Mouse (Mus musculus): ENCODE measurements around the gene Pard3.

The Pard3 gene

GRCm38 (mm10) chr8:127136201-127136600, 72.5 kb downstream of the Pard3 start:
- in situ Hi-C loops (cut with MboI, MseI): no loop called here

- in situ Hi-C loops (cut with MboI, MseI): no loop called here
Measured at GRCm38 (mm10) chr8:127136781-127137180, 73.1 kb downstream of the Pard3 start.

- in situ Hi-C loops (cut with MboI, MseI): no loop called here
Measured at GRCm38 (mm10) chr8:127139154-127139553, 75.5 kb downstream of the Pard3 start.

- in situ Hi-C loops (cut with MboI, MseI): no loop called here
Measured at GRCm38 (mm10) chr8:127140945-127141344, 77.3 kb downstream of the Pard3 start.

- in situ Hi-C loops (cut with MboI, MseI): no loop called here
Measured at GRCm38 (mm10) chr8:127143641-127144040, 79.9 kb downstream of the Pard3 start.

- in situ Hi-C loops (cut with MboI, MseI): no loop called here
Measured at GRCm38 (mm10) chr8:127144562-127144961, 80.9 kb downstream of the Pard3 start.

- in situ Hi-C loops (cut with MboI, MseI): no loop called here
Measured at GRCm38 (mm10) chr8:127145135-127145534, 81.4 kb downstream of the Pard3 start.

GRCm38 (mm10) chr8:127146055-127146454, 82.4 kb downstream of the Pard3 start:
- in situ Hi-C loops (cut with MboI, MseI): no loop called here

GRCm38 (mm10) chr8:127148821-127149220, 85.1 kb downstream of the Pard3 start:
- in situ Hi-C loops (cut with MboI, MseI): no loop called here

GRCm38 (mm10) chr8:127150645-127151044, 87.0 kb downstream of the Pard3 start:
- in situ Hi-C loops (cut with MboI, MseI): no loop called here

GRCm38 (mm10) chr8:127151706-127152105, 88.0 kb downstream of the Pard3 start:
- in situ Hi-C loops (cut with MboI, MseI): no loop called here

- in situ Hi-C loops (cut with MboI, MseI): no loop called here
Measured at GRCm38 (mm10) chr8:127157087-127157486, 93.4 kb downstream of the Pard3 start.

- in situ Hi-C loops (cut with MboI, MseI): no loop called here
Measured at GRCm38 (mm10) chr8:127159421-127159966, 95.8 kb downstream of the Pard3 start.

GRCm38 (mm10) chr8:127161854-127162253, 98.2 kb downstream of the Pard3 start:
- in situ Hi-C loops (cut with MboI, MseI): no loop called here

GRCm38 (mm10) chr8:127162821-127163220, 99.1 kb downstream of the Pard3 start:
- in situ Hi-C loops (cut with MboI, MseI): no loop called here

- in situ Hi-C loops (cut with MboI, MseI): no loop called here
Measured at GRCm38 (mm10) chr8:127164326-127165280, 100.9 kb downstream of the Pard3 start.

- in situ Hi-C loops (cut with MboI, MseI): no loop called here
Measured at GRCm38 (mm10) chr8:127168496-127168895, 104.8 kb downstream of the Pard3 start.

- in situ Hi-C loops (cut with MboI, MseI): no loop called here
Measured at GRCm38 (mm10) chr8:127169361-127169760, 105.7 kb downstream of the Pard3 start.

- in situ Hi-C loops (cut with MboI, MseI): loop anchor here (5.0 kb wide), 1 partner anchor 183 kb away; no protein-coding TSS in a partner anchor
Measured at GRCm38 (mm10) chr8:127170372-127170771, 106.7 kb downstream of the Pard3 start.

GRCm38 (mm10) chr8:127170930-127171329, 107.2 kb downstream of the Pard3 start:
- in situ Hi-C loops (cut with MboI, MseI): loop anchor here (5.0 kb wide), 1 partner anchor 184 kb away; no protein-coding TSS in a partner anchor

- in situ Hi-C loops (cut with MboI, MseI): loop anchor here (5.0 kb wide), 1 partner anchor 186 kb away; no protein-coding TSS in a partner anchor
Measured at GRCm38 (mm10) chr8:127173483-127173882, 109.8 kb downstream of the Pard3 start.

- in situ Hi-C loops (cut with MboI, MseI): loop anchor here (5.0 kb wide), 1 partner anchor 187 kb away; no protein-coding TSS in a partner anchor
Measured at GRCm38 (mm10) chr8:127174411-127174810, 110.7 kb downstream of the Pard3 start.
